Mouse (Mus musculus) liver, postnatal 0 days (tissue): ENCODE results near the gene Cacna2d2. TPM values are rescaled to one million over a fixed set of nuclear protein-coding genes. Genes with fewer than 3 reads are reported as not detected.
A peak's percentile ranks its signal among the peaks of the same experiment; 100 is the strongest.

Source experiments
- ATAC-seq: fragments of 200-750 bp; cut with Nextera tagmentation; 2 replicates; pipeline ENCODE4 v1.8.0; 2017; ENCODE audit warnings: mild to moderate bottlenecking, moderate library complexity
- DNase-seq: peaks from one replicate; pipeline ENCODE4 v3.0.0-alpha.2; 2016
- H3K27ac ChIP-seq: fragments of 300-500 bp; sonication (generic); 2 replicates; pipeline ENCODE4 v1.5.1; 2014; ENCODE audit warnings: antibody characterized with exemption, moderate library complexity, mild to moderate bottlenecking, low read depth
- H3K27me3 ChIP-seq: fragments of 300-500 bp; sonication (generic); 2 replicates; pipeline ENCODE4 v1.6.1; 2014; ENCODE audit warnings: low read length, control low read depth, mixed read lengths; ENCODE audit not compliant: insufficient read depth
- H3K36me3 ChIP-seq: fragments of 300-500 bp; sonication (generic); replicated peaks from 2 replicates; pipeline ENCODE4 v1.6.1; 2014; ENCODE audit warnings: mild to moderate bottlenecking, control low read depth, low read length, moderate library complexity, mixed read lengths; ENCODE audit not compliant: insufficient read depth
- H3K4me1 ChIP-seq: fragments of 300-500 bp; sonication (generic); 2 replicates; pipeline ENCODE4 v1.6.1; 2014; ENCODE audit warnings: antibody characterized with exemption, mild to moderate bottlenecking, control low read depth; ENCODE audit not compliant: insufficient read depth
- H3K4me2 ChIP-seq: fragments of 300-500 bp; sonication (generic); 2 replicates; pipeline ENCODE4 v1.6.1; 2014; ENCODE audit warnings: low read depth, mild to moderate bottlenecking, low read length, moderate library complexity, mixed read lengths
- H3K4me3 ChIP-seq: fragments of 300-500 bp; sonication (generic); 2 replicates; pipeline ENCODE4 v1.5.1; 2014; ENCODE audit warnings: low read depth, low read length
- H3K9ac ChIP-seq: fragments of 300-500 bp; sonication (generic); replicated peaks from 2 replicates; pipeline ENCODE4 v1.6.1; 2014; ENCODE audit warnings: mild to moderate bottlenecking, moderate library complexity
- H3K9me3 ChIP-seq: fragments of 300-500 bp; sonication (generic); 2 replicates; pipeline ENCODE4 v1.6.1; 2016; ENCODE audit warnings: mild to moderate bottlenecking, control low read depth, low read length, mixed read lengths
- CTCF ChIP-seq: sonication (generic); IDR thresholded peaks from 2 replicates; pipeline ENCODE4 v1.5.1; 2016; ENCODE audit warnings: antibody characterized with exemption, low read depth
- EP300 ChIP-seq: IDR thresholded peaks from 2 replicates; pipeline ENCODE4 v1.6.1; 2016; ENCODE audit warnings: antibody characterized with exemption, low read depth, mild to moderate bottlenecking
- WGBS: fragments of 180-500 bp; shearing (Covaris S2); extraction: QIAGEN DNeasy Blood & Tissue Kit; methylation state at CpG from one replicate; pipeline ENCODE4 v1.1.7; 2014; ENCODE audit not compliant: insufficient replicate concordance; 5-methylcytosine and 5-hydroxymethylcytosine counted together
- polyA plus RNA-seq: library from polyadenylated mRNA; unstranded; fragments of >200 nt; fragmentation: Nextera tagmentation; extraction: Ambion mirVana; gene quantifications from 2 replicates; pipeline ENCODE4 v1.2.1, GENCODE M21; 2015

The Cacna2d2 gene
- polyA plus RNA-seq: not detected in 2 replicates

DNA sequence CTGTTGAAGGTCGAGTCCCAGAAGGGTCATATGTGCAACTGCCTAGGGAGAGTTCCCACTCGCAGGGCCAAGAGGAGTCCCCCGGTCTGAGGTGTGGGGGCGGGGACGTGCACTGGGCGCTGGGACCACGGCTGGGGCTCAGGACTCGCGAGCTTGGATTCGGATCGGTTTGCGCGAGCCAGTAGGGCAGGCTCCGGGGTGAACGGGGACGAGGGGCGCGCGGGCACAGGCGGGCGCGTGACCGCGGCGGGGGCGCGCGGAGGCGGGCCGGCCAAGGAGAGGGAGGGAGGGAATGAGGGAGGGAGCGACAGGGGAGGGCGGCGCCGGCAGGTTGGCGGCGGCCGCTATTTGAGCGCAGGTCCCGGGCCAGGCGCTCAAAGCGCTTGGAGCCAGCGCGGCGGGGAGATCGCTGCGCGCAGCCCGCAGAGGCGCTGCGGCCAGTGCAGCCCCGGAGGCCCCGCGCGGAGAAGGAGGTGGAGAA lies at the start of gene Cacna2d2:
TSS of gene Cacna2d2 (plus strand) at position 122 of the 481 bp plus-strand sequence.
- Histone ChIP-seq H3K4me2 (peak within 1 kb of the TSS; percentile 75), H3K27ac (no peak within 1 kb of the TSS), H3K4me3 (peak within 1 kb of the TSS; percentile 50), H3K9me3 (no peaks in the 10 kb centered on the region), H3K36me3 (no peaks in the 10 kb centered on the region), H3K27me3 (peaks cover 70% of the 10 kb centered on the region), H3K9ac (no peak within 1 kb of the TSS), H3K4me1 (0 out of 2 replicates have a peak, but pooled peaks cover 5% of the 10 kb centered on the region)
- WGBS: under 1% methylated on average over 32 of the region's 54 CpGs
- DNase-seq (peak; percentile 33), ATAC-seq (peak; percentile 23; the same call in 1 of the 2 replicates)
- TF ChIP-seq EP300 (no peak), CTCF (no peak)

DNA sequence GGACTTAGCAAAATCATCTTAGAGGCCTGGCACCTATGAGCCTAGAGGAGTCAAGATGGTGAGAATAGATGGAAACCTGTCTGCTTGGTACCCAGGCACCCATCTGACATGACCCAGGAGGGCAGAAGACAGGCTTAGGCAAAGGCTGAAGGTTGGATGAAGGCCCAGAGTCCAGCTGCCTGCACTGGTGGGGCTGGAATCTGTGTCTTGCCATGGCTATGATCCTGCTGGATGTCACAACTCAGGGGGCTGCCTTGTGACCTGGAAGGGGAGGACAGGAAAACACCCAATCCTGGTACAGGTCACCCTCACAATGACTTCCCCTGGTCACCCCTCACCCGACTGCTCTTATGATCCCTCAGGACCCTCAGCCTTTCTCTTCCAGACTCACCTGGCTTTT lies 44.6 kb upstream of the Cacna2d2 start:
- H3K9ac ChIP-seq: no peak overlapping the region
- no peak overlapping the region for H3K27ac ChIP-seq
- no peak overlapping the region for H3K4me3 ChIP-seq
- no peaks in the 10 kb centered on the region for H3K9me3 ChIP-seq
- H3K4me2 ChIP-seq: no peak overlapping the region
- no peak for ATAC-seq
- TF ChIP-seq CTCF (no peak), EP300 (no peak)
- no peaks in the 10 kb centered on the region for H3K36me3 ChIP-seq
- 56% methylated on average over 1 of the region's 1 CpGs for WGBS
- H3K4me1 ChIP-seq: no peaks in the 10 kb centered on the region
- 0 out of 2 replicates have a peak, but pooled peaks cover 11% of the 10 kb centered on the region for H3K27me3 ChIP-seq
- DNase-seq: no peak

DNA sequence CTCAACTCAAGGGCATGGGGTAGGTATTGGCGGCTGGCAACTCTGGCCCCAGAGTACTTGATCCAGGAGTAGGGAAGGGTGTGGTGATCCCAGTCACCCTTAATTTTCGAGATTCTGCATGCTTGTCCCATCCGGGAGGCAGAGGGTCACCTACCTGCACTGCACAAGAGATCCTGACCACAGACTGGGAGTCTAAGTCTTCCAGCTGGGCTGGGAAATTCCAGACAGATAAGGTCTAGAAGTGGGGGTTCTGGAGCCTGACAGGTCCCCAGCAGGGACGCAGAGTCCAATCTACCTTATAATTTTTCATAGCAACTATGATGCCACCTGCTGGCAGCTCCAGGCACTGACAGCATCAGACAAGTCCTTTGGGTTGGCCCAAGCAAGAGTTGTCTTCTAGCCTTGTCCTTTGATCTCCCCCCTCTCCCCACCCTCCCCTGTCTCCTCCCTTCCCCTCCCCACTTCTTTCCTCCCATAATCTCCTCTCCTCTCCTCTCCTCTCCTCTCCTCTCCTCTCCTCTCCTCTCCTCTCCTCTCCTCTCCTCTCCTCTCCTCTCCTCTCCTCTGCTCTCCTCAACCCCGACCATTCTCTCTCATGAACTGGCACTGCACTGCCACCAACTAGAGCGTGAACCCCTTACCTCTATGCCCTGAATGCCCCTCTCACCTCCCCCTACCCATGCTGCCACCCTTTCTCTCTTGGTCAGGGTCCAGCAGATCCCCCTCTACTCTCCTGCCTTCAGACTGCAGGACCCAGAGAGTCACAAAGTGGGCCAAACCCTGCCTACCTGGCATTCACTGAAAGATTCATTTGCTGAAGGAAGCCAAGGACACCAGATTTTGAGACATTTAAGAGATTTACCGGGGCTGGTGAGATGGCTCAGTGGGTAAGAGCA lies 43.3 kb upstream of the Cacna2d2 start:
- Histone ChIP-seq H3K9me3 (no peaks in the 10 kb centered on the region), H3K4me3 (no peak overlapping the region), H3K27me3 (0 out of 2 replicates have a peak, but pooled peaks cover 11% of the 10 kb centered on the region), H3K4me1 (peaks cover 2% of the 10 kb centered on the region; the same call in 1 of the 2 replicates), H3K36me3 (no peaks in the 10 kb centered on the region), H3K9ac (no peak overlapping the region), H3K27ac (no peak overlapping the region), H3K4me2 (no peak overlapping the region)
- ATAC-seq (peak; percentile 43; the same call in 1 of the 2 replicates), DNase-seq (peak; percentile 73)
- WGBS: 45% methylated on average over 7 of the region's 7 CpGs
- TF ChIP-seq CTCF (peak; percentile 76), EP300 (no peak)

DNA sequence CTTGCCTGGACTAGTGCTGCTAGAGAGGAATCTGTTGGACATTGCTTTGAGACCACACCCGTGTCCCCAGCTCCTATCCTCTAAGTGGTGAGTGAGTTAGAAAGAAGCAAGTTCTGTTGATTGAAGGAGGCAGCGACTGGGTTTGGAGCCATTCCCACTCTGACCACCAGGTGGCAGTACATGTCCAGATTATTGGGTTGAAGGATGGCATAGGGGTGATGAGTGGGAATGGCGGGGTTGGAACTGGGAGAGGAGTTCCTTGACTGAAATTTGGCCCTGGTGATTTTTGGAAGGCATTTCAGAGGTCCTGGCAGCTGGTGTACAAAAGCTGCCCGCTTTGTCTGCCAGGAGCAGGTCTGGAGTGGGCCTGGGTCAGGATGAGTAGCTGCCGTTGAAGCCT lies 41.8 kb upstream of the Cacna2d2 start:
- ATAC-seq: no peak
- H3K9me3 ChIP-seq: no peaks in the 10 kb centered on the region
- no peaks in the 10 kb centered on the region for H3K36me3 ChIP-seq
- no peak overlapping the region for H3K4me2 ChIP-seq
- TF ChIP-seq EP300 (no peak), CTCF (peak; percentile 97)
- H3K4me3 ChIP-seq: no peak overlapping the region
- WGBS: 22% methylated on average over 5 of the region's 5 CpGs
- peaks cover 2% of the 10 kb centered on the region; the same call in 1 of the 2 replicates for H3K4me1 ChIP-seq
- H3K27me3 ChIP-seq: 0 out of 2 replicates have a peak, but pooled peaks cover 11% of the 10 kb centered on the region
- H3K9ac ChIP-seq: no peak overlapping the region
- DNase-seq: peak; percentile 87
- no peak overlapping the region for H3K27ac ChIP-seq

DNA sequence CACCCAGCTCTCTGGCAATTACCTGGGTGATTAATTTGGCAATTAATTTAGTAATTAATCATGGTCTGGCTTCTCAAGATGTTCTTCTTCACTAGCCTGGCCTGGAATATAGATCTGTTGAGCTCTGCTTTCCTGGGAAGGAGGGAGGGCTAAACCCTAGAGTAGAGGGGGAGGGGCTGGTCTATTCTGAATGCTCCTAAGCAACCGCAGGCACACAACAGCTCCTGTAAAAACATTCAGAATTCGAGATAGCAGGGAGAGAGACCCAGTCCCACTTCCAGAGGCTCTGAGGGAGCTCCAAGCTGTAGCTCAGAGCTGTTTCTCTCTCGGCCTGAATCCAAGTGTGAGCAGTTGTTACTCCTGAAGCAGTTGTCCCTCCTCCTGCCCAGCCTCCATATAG lies 38.4 kb upstream of the Cacna2d2 start:
- Histone ChIP-seq H3K4me1 (peaks cover 2% of the 10 kb centered on the region; the same call in 1 of the 2 replicates), H3K9ac (no peak overlapping the region), H3K9me3 (no peaks in the 10 kb centered on the region), H3K36me3 (no peaks in the 10 kb centered on the region), H3K27me3 (0 out of 2 replicates have a peak, but pooled peaks cover 11% of the 10 kb centered on the region), H3K4me3 (no peak overlapping the region), H3K4me2 (no peak overlapping the region), H3K27ac (no peak overlapping the region)
- TF ChIP-seq CTCF (no peak), EP300 (no peak)
- ATAC-seq (no peak), DNase-seq (no peak)
- WGBS: 14% methylated on average over 3 of the region's 3 CpGs

DNA sequence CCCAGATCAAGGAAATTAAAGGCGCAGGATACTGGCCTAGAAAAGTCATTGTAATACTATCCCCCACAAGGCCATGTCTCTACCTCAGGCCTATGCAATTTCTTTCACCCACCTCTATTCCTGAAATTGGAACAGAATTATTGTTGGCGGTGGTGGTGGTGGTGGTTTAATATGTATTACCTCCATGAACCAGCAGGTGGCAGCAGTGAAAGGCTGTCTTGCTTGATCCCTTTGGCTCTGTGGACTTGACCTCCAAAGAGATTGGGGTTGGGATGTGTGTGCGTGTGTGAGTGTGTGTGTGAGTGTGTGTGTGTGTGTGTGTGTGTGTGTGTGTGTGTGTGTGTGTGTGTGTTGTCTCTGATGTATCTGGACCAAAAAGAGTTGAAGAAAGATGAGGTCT lies 32.8 kb upstream of the Cacna2d2 start:
- ATAC-seq (no peak), DNase-seq (peak; percentile 78)
- TF ChIP-seq CTCF (peak; percentile 95), EP300 (no peak)
- H3K4me2 ChIP-seq: no peak overlapping the region
- no peaks in the 10 kb centered on the region for H3K9me3 ChIP-seq
- no peak overlapping the region for H3K4me3 ChIP-seq
- 3% methylated on average over 3 of the region's 3 CpGs for WGBS
- H3K36me3 ChIP-seq: no peaks in the 10 kb centered on the region
- H3K9ac ChIP-seq: no peak overlapping the region
- peaks cover 22% of the 10 kb centered on the region for H3K4me1 ChIP-seq
- 0 out of 2 replicates have a peak, but pooled peaks cover 6% of the 10 kb centered on the region for H3K27me3 ChIP-seq
- no peak overlapping the region for H3K27ac ChIP-seq
